Mouse (Mus musculus): Measurements from ENCODE around the gene Lpin1. TPM values are rescaled to one million over a fixed set of nuclear protein-coding genes. Genes with fewer than 3 reads are reported as not detected.

The Lpin1 gene
- polyA plus RNA-seq, 1 experiment from 2014 or later = 14.3 TPM

- DNase-seq (peak; percentile 50), ATAC-seq (peak; percentile 2; the same call in 1 of the 2 replicates)
- TF ChIP-seq CTCF (IDR thresholded peaks at IDR 0.05; ENCODE audit: low read depth) (no peak), EP300 (IDR thresholded peaks at IDR 0.05; ENCODE audit: low read depth) (peak; percentile 13; the same call in 1 of the 2 replicates)
- Histone ChIP-seq H3K4me2 (ENCODE audit: low read depth, low read length) (peak overlapping the region; percentile 32), H3K4me1 (ENCODE audit: insufficient read depth) (peaks cover 6% of the 10 kb centered on the region), H3K9me3 (ENCODE audit: low read length) (no peaks in the 10 kb centered on the region), H3K36me3 (replicated peaks; ENCODE audit: insufficient read depth, low read length) (peaks cover 9% of the 10 kb centered on the region), H3K9ac (replicated peaks) (0 out of 2 replicates have a peak overlapping the region, but pooled peaks have one; percentile 8), H3K27me3 (ENCODE audit: insufficient read depth, low read length) (no peaks in the 10 kb centered on the region), H3K4me3 (ENCODE audit: low read depth, low read length) (no peak overlapping the region), H3K27ac (ENCODE audit: low read depth) (peak overlapping the region; percentile 29; the same call in 1 of the 2 replicates)
- 41% methylated on average over 15 of the region's 15 CpGs for WGBS (ENCODE audit: insufficient replicate concordance)
These were observed 78.6 kb downstream of the Lpin1 start for GRCm38 (mm10) chr12:16531956-16532859.

GRCm38 (mm10) chr12:16528650-16529049, 82.1 kb downstream of the Lpin1 start:
- 78% methylated on average over 7 of the region's 7 CpGs for WGBS (ENCODE audit: insufficient replicate concordance)

DNA sequence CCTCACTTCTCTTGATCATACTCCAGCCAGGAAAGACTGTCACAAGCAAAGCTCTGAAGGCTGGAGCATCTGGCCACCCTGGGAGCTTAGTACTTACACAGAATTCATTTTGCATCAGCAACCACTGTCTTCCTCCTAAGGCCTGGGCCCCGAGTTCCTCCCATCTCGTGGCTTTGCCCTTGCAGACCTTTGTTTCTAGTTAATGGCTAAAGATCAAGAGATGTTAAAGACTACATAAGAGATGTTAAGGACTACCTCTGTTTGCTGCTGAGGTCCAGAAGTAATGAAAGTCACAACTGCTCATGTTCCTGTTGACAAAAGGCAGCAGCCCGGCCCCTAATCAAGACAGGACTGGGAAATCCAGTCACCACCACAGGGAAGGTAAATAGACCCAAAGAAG, 82.8 kb downstream of the Lpin1 start:
- ATAC-seq = no peak
- 44% methylated on average over 3 of the region's 3 CpGs for WGBS (ENCODE audit: insufficient replicate concordance)

More at GRCm38 (mm10) chr12:16528650-16529049, 82.1 kb downstream of the Lpin1 start:
- no peak overlapping the region for H3K4me2 ChIP-seq (ENCODE audit: low read depth, low read length)
- ATAC-seq (no peak), DNase-seq (no peak)
- no peaks in the 10 kb centered on the region for H3K36me3 ChIP-seq (replicated peaks; ENCODE audit: insufficient read depth, low read length)
- 0 out of 2 replicates have a peak, but pooled peaks cover 2% of the 10 kb centered on the region for H3K9me3 ChIP-seq (ENCODE audit: low read length)
- H3K4me3 ChIP-seq (ENCODE audit: low read depth, low read length) = no peak overlapping the region
- H3K4me1 ChIP-seq (ENCODE audit: insufficient read depth) = peaks cover 10% of the 10 kb centered on the region
- H3K9ac ChIP-seq (replicated peaks) = no peak overlapping the region
- H3K27me3 ChIP-seq (ENCODE audit: insufficient read depth, low read length) = no peaks in the 10 kb centered on the region
- no peak overlapping the region for H3K27ac ChIP-seq (ENCODE audit: low read depth)
- TF ChIP-seq CTCF (IDR thresholded peaks at IDR 0.05; ENCODE audit: low read depth) (no peak), EP300 (IDR thresholded peaks at IDR 0.05; ENCODE audit: low read depth) (no peak)

GRCm38 (mm10) chr12:16526862-16527261, 83.9 kb downstream of the Lpin1 start:
- WGBS (ENCODE audit: insufficient replicate concordance) = 81% methylated on average over 5 of the region's 5 CpGs
- Histone ChIP-seq H3K36me3 (replicated peaks; ENCODE audit: insufficient read depth, low read length) (no peaks in the 10 kb centered on the region), H3K4me1 (ENCODE audit: insufficient read depth) (peaks cover 3% of the 10 kb centered on the region; the same call in 1 of the 2 replicates), H3K27me3 (ENCODE audit: insufficient read depth, low read length) (no peaks in the 10 kb centered on the region), H3K27ac (ENCODE audit: low read depth) (no peak overlapping the region), H3K9me3 (ENCODE audit: low read length) (0 out of 2 replicates have a peak, but pooled peaks cover 2% of the 10 kb centered on the region), H3K4me3 (ENCODE audit: low read depth, low read length) (no peak overlapping the region), H3K4me2 (ENCODE audit: low read depth, low read length) (no peak overlapping the region), H3K9ac (replicated peaks) (no peak overlapping the region)
- no peak for ATAC-seq
- no peak for DNase-seq
- TF ChIP-seq CTCF (IDR thresholded peaks at IDR 0.05; ENCODE audit: low read depth) (no peak), EP300 (IDR thresholded peaks at IDR 0.05; ENCODE audit: low read depth) (no peak)

More for the DNA sequence above, 82.8 kb downstream of the Lpin1 start:
- H3K27ac ChIP-seq (ENCODE audit: low read depth) = no peak overlapping the region
- no peak overlapping the region for H3K4me3 ChIP-seq (ENCODE audit: low read depth, low read length)
- no peaks in the 10 kb centered on the region for H3K27me3 ChIP-seq (ENCODE audit: insufficient read depth, low read length)
- peaks cover 8% of the 10 kb centered on the region for H3K4me1 ChIP-seq (ENCODE audit: insufficient read depth)
- no peaks in the 10 kb centered on the region for H3K36me3 ChIP-seq (replicated peaks; ENCODE audit: insufficient read depth, low read length)
- no peak overlapping the region for H3K9ac ChIP-seq (replicated peaks)
- no peak for TF ChIP-seq CTCF (IDR thresholded peaks at IDR 0.05; ENCODE audit: low read depth)
- no peak for TF ChIP-seq EP300 (IDR thresholded peaks at IDR 0.05; ENCODE audit: low read depth)
- H3K4me2 ChIP-seq (ENCODE audit: low read depth, low read length) = no peak overlapping the region
- 0 out of 2 replicates have a peak, but pooled peaks cover 2% of the 10 kb centered on the region for H3K9me3 ChIP-seq (ENCODE audit: low read length)
- no peak for DNase-seq

DNA sequence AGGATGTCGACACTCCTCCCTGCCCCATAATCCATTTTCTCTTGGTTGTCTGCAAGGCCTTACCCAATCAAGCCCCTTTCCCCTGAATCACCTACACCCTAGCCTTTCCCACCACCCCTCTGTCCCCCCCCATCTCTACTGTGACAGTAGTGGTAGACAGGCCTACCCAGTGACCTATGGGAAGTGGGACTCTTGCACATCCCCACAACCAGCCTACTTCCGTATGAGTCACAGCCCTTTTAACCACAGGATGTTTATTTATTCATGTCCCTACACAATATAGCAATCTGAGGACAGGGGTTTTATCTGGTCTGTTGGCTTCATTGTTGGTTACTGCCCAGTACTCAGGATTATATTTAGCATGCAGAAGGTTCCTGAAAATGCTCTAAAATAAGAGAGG, 84.6 kb downstream of the Lpin1 start:
- WGBS (ENCODE audit: insufficient replicate concordance) = 66% methylated on average over 2 of the region's 2 CpGs
- Histone ChIP-seq H3K4me2 (ENCODE audit: low read depth, low read length) (no peak overlapping the region), H3K27ac (ENCODE audit: low read depth) (no peak overlapping the region), H3K36me3 (replicated peaks; ENCODE audit: insufficient read depth, low read length) (no peaks in the 10 kb centered on the region), H3K4me3 (ENCODE audit: low read depth, low read length) (no peak overlapping the region), H3K27me3 (ENCODE audit: insufficient read depth, low read length) (no peaks in the 10 kb centered on the region), H3K9ac (replicated peaks) (no peak overlapping the region), H3K4me1 (ENCODE audit: insufficient read depth) (peaks cover 3% of the 10 kb centered on the region; the same call in 1 of the 2 replicates), H3K9me3 (ENCODE audit: low read length) (0 out of 2 replicates have a peak, but pooled peaks cover 2% of the 10 kb centered on the region)
- ATAC-seq = peak; percentile 54
- DNase-seq = no peak
- TF ChIP-seq CTCF (IDR thresholded peaks at IDR 0.05; ENCODE audit: low read depth) (no peak), EP300 (IDR thresholded peaks at IDR 0.05; ENCODE audit: low read depth) (no peak)

GRCm38 (mm10) chr12:16515183-16515582, 95.6 kb downstream of the Lpin1 start:
- no peaks in the 10 kb centered on the region for H3K9me3 ChIP-seq (ENCODE audit: low read length)
- WGBS (ENCODE audit: insufficient replicate concordance) = 75% methylated on average over 9 of the region's 9 CpGs
- DNase-seq (no peak), ATAC-seq (no peak)
- no peaks in the 10 kb centered on the region for H3K27me3 ChIP-seq (ENCODE audit: insufficient read depth, low read length)
- no peak overlapping the region for H3K4me3 ChIP-seq (ENCODE audit: low read depth, low read length)
- TF ChIP-seq CTCF (IDR thresholded peaks at IDR 0.05; ENCODE audit: low read depth) (no peak), EP300 (IDR thresholded peaks at IDR 0.05; ENCODE audit: low read depth) (no peak)
- H3K9ac ChIP-seq (replicated peaks) = no peak overlapping the region
- H3K4me1 ChIP-seq (ENCODE audit: insufficient read depth) = no peaks in the 10 kb centered on the region
- H3K4me2 ChIP-seq (ENCODE audit: low read depth, low read length) = no peak overlapping the region
- H3K27ac ChIP-seq (ENCODE audit: low read depth) = no peak overlapping the region
- no peaks in the 10 kb centered on the region for H3K36me3 ChIP-seq (replicated peaks; ENCODE audit: insufficient read depth, low read length)

Measured in liver, postnatal 0 days (tissue).